Mouse (Mus musculus) midbrain, embryonic 15.5 days (tissue): ENCODE measurements around the gene Tmem114. TPM values are rescaled to one million over a fixed set of nuclear protein-coding genes. Genes with fewer than 3 reads are reported as not detected.

ENCODE experiments used
- ATAC-seq: fragments of 200-750 bp; cut with Nextera tagmentation; replicated peaks from 2 replicates; pipeline ENCODE4 v1.8.0; 2017; ENCODE audit warnings: moderate TSS enrichment
- H3K27ac ChIP-seq: fragments of 300-500 bp; sonication (generic); 2 replicates; pipeline ENCODE4 v1.5.1; 2015; ENCODE audit warnings: mild to moderate bottlenecking, inconsistent platforms
- H3K27me3 ChIP-seq: fragments of 300-500 bp; sonication (generic); replicated peaks from 2 replicates; pipeline ENCODE4 v1.6.1; 2015; ENCODE audit warnings: inconsistent platforms
- H3K36me3 ChIP-seq: fragments of 300-500 bp; sonication (generic); replicated peaks from 2 replicates; pipeline ENCODE4 v1.6.1; 2015; ENCODE audit warnings: inconsistent platforms
- H3K4me1 ChIP-seq: fragments of 300-500 bp; sonication (generic); 2 replicates; pipeline ENCODE4 v1.6.1; 2015; ENCODE audit warnings: inconsistent platforms
- H3K4me2 ChIP-seq: fragments of 300-500 bp; sonication (generic); 2 replicates; pipeline ENCODE4 v1.6.1; 2015; ENCODE audit warnings: inconsistent platforms, mild to moderate bottlenecking, moderate library complexity
- H3K4me3 ChIP-seq: fragments of 300-500 bp; sonication (generic); 2 replicates; pipeline ENCODE4 v1.5.1; 2015; ENCODE audit warnings: mild to moderate bottlenecking, inconsistent platforms
- H3K9ac ChIP-seq: fragments of 300-500 bp; sonication (generic); 2 replicates; pipeline ENCODE4 v1.6.1; 2015; ENCODE audit warnings: mild to moderate bottlenecking, inconsistent platforms
- H3K9me3 ChIP-seq: fragments of 300-500 bp; sonication (generic); 2 replicates; pipeline ENCODE4 v1.6.1; 2016; ENCODE audit warnings: inconsistent platforms
- WGBS: fragments of 180-500 bp; shearing (Covaris S2); methylation state at CpG from one replicate; pipeline ENCODE4 v1.1.7; 2015; ENCODE audit warnings: mixed read lengths; 5-methylcytosine and 5-hydroxymethylcytosine counted together
- polyA plus RNA-seq: library from polyadenylated mRNA; unstranded; fragments of >200 nt; fragmentation: Nextera tagmentation; extraction: Ambion mirVana; gene quantifications from 2 replicates; pipeline ENCODE4 v1.2.1, GENCODE M21; 2015

Tmem114 gene
- polyA plus RNA-seq: 0.27 and 0.40 TPM in 2 replicates

- H3K4me1 ChIP-seq: peaks cover 10% of the 10 kb centered on the region
- ATAC-seq: no peak
- peaks cover 40% of the 10 kb centered on the region for H3K27me3 ChIP-seq
- no peaks in the 10 kb centered on the region for H3K9me3 ChIP-seq
- peak within 1 kb of the TSS; percentile 71 for H3K4me2 ChIP-seq
- no peaks in the 10 kb centered on the region for H3K36me3 ChIP-seq
- H3K9ac ChIP-seq: peak within 1 kb of the TSS; percentile 35; the same call in 1 of the 2 replicates
- under 1% methylated on average over 16 of the region's 16 CpGs for WGBS
- H3K4me3 ChIP-seq: peak within 1 kb of the TSS; percentile 42
- no peak within 1 kb of the TSS for H3K27ac ChIP-seq
Measured at GRCm38 (mm10) chr16:8424971-8425330, at the start of gene Tmem114. Tmem114 (minus strand) TSS chr16:8425136.

DNA sequence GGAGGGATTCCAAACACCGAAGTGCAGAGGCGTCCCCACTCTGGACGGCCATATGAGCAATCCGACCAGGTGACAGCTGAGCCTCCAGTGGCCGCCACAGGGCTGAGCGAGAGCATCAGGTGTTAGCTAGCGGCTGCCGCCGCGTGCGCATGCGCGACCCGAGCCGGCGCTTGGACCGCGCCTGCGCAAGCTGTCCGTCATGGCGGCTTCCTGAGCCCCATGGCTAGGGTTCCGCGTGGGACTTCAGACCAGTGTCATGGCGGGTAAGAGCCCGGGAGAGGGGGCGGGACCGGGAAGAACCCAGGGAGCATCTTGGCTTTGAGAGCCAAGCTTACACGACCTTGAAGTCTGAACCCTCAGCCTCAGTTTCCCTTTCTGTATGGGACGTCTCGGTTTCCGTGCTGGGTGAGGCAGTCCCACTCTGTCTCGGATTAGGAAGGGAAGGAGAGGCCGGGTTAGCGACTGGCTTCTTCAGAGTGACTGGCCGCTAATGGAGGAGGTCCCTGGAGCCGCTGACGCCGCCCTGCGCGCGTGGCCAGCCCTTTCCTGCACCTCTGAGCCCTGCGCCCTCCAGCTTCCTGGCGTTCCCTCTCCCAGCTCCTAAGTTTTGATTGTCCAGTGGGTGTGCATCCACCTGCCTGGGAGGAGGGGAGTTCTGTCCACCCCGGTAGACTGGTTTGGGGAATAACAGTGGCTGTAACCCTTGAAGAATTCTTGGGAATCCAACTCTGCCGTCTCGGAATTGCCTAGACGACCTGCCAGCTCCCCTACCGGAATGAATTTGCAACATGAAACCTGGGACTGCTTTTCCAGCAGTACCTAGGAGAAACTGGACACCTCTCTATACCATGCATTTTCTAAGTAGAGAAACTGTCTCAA lies 45.9 kb upstream of the Tmem114 start, which contains the start of gene Mettl22:
Gene Mettl22, plus strand, starts transcription at position 186 of the 879 bp plus-strand sequence.
- Histone ChIP-seq H3K9me3 (no peaks in the 10 kb centered on the region), H3K4me1 (peaks cover 14% of the 10 kb centered on the region), H3K4me3 (peak within 1 kb of the TSS; percentile 89), H3K36me3 (no peaks in the 10 kb centered on the region), H3K9ac (peak within 1 kb of the TSS; percentile 82), H3K27me3 (0 out of 2 replicates have a peak, but pooled peaks cover 3% of the 10 kb centered on the region), H3K4me2 (peak within 1 kb of the TSS; percentile 92), H3K27ac (peak within 1 kb of the TSS; percentile 80)
- WGBS: under 1% methylated on average over 48 of the region's 48 CpGs
- peak; percentile 98 for ATAC-seq

DNA sequence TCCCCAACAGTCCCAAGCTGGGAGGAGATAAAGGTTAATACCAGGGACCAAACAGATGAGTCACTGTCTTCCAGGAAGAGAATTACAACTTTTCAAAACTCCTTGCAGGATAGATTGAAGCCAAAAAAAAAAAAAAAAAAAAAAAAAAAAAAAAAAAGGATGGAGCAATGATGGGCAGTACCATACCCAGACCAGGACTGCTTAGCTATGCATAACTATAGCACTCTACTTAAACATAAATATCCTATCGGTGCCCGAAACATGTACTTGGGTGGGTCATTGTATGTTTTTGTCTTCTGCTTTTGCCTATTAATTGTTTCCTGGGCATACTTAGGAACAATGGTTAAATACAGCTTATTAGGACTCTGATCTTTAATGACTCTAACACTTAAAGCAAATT lies 45.2 kb upstream of the Tmem114 start:
- peak; percentile 78 for ATAC-seq
- Histone ChIP-seq H3K36me3 (no peaks in the 10 kb centered on the region), H3K4me2 (peak overlapping the region; percentile 92), H3K27me3 (0 out of 2 replicates have a peak, but pooled peaks cover 3% of the 10 kb centered on the region), H3K27ac (no peak overlapping the region), H3K9ac (0 out of 2 replicates have a peak overlapping the region, but pooled peaks have one; percentile 82), H3K9me3 (no peaks in the 10 kb centered on the region), H3K4me1 (peaks cover 14% of the 10 kb centered on the region), H3K4me3 (peak overlapping the region; percentile 89)
- WGBS: 74% methylated on average over 2 of the region's 2 CpGs

- Histone ChIP-seq H3K36me3 (no peaks in the 10 kb centered on the region), H3K27me3 (no peaks in the 10 kb centered on the region), H3K9ac (no peak overlapping the region), H3K4me2 (no peak overlapping the region), H3K27ac (no peak overlapping the region), H3K4me3 (no peak overlapping the region), H3K4me1 (peaks cover 11% of the 10 kb centered on the region), H3K9me3 (no peaks in the 10 kb centered on the region)
- ATAC-seq: no peak
- WGBS: 39% methylated on average over 6 of the region's 6 CpGs
Measured at GRCm38 (mm10) chr16:8459098-8459497, 34.2 kb upstream of the Tmem114 start.

GRCm38 (mm10) chr16:8458391-8458790 lies 33.5 kb upstream of the Tmem114 start:
- no peak for ATAC-seq
- Histone ChIP-seq H3K4me3 (no peak overlapping the region), H3K36me3 (no peaks in the 10 kb centered on the region), H3K27me3 (no peaks in the 10 kb centered on the region), H3K4me2 (no peak overlapping the region), H3K4me1 (peaks cover 11% of the 10 kb centered on the region), H3K9me3 (no peaks in the 10 kb centered on the region), H3K9ac (no peak overlapping the region), H3K27ac (no peak overlapping the region)
- 93% methylated on average over 4 of the region's 4 CpGs for WGBS

GRCm38 (mm10) chr16:8455221-8455620 lies 30.3 kb upstream of the Tmem114 start:
- H3K27ac ChIP-seq: 0 out of 2 replicates have a peak overlapping the region, but pooled peaks have one; percentile 53
- no peak overlapping the region for H3K4me3 ChIP-seq
- H3K9me3 ChIP-seq: no peaks in the 10 kb centered on the region
- H3K4me2 ChIP-seq: no peak overlapping the region
- H3K4me1 ChIP-seq: peaks cover 11% of the 10 kb centered on the region
- H3K9ac ChIP-seq: no peak overlapping the region
- 73% methylated on average over 2 of the region's 2 CpGs for WGBS
- H3K36me3 ChIP-seq: no peaks in the 10 kb centered on the region
- no peak for ATAC-seq
- H3K27me3 ChIP-seq: no peaks in the 10 kb centered on the region

DNA sequence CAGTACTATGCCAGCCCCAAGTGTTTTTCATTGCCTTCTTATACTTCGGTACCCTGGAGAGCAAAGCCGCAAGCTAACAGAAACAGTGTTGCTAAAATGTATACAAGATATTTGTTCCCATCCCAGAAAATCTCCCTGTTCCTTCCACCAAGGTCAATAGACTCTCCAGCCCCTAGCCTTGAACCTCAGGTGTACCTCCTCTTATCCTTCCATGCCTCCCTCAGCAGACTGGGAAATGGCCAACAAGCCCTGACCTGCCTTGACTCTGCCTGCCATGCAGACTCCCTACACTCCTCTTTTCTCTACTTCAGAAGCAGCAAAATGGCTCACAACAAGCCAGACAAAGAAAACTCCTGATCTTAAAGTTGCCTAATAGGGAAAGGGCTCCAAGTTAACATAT lies 28.4 kb upstream of the Tmem114 start:
- WGBS: 85% methylated on average over 2 of the region's 2 CpGs
- Histone ChIP-seq H3K27ac (no peak overlapping the region), H3K4me2 (no peak overlapping the region), H3K4me1 (peaks cover 11% of the 10 kb centered on the region), H3K9ac (no peak overlapping the region), H3K9me3 (no peaks in the 10 kb centered on the region), H3K4me3 (no peak overlapping the region), H3K36me3 (no peaks in the 10 kb centered on the region), H3K27me3 (no peaks in the 10 kb centered on the region)
- ATAC-seq: no peak

DNA sequence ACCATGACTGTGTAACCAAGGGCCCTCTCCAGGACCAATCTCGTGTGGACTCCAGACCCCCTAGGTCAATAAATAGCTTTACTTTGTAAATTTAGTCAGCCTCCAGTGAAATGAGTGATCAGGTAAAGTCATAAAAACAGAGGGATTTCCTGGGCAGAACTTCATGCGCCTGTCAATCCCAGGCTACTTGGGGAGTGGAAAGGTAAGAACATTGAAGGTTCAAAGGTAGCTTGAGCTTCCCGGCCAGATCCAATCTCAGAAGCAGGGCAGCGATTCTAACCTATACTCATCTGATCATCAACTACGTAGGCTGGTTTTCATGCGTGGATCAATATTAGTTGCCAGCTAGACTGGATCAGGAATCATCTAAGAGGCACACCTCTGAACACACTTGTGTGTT lies 21.3 kb upstream of the Tmem114 start:
- Histone ChIP-seq H3K4me1 (no peaks in the 10 kb centered on the region), H3K27me3 (no peaks in the 10 kb centered on the region), H3K4me2 (no peak overlapping the region), H3K27ac (no peak overlapping the region), H3K9ac (no peak overlapping the region), H3K9me3 (no peaks in the 10 kb centered on the region), H3K36me3 (no peaks in the 10 kb centered on the region), H3K4me3 (no peak overlapping the region)
- ATAC-seq: no peak
- 92% methylated on average over 6 of the region's 6 CpGs for WGBS

DNA sequence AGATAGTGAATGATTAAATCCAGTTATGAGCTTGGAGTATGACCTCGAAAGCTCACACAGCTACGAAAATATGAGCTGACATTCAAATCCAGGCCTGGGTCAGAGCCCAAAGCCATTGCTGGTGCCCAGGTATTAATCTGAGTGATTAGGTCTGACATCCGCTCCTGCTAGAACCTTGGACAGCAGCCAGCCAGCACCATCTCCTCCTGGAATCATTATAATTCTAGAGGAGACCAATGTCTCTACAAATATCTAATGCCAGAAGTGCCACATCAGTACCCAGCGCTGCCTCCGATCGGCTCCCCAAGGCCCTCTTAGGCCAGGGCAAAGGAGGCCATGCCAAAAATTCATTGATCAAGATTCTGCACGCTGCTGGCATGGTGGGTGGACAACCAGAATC lies 20.0 kb upstream of the Tmem114 start:
- Histone ChIP-seq H3K9ac (no peak overlapping the region), H3K4me1 (no peaks in the 10 kb centered on the region), H3K36me3 (no peaks in the 10 kb centered on the region), H3K4me3 (no peak overlapping the region), H3K27me3 (no peaks in the 10 kb centered on the region), H3K9me3 (no peaks in the 10 kb centered on the region), H3K27ac (no peak overlapping the region), H3K4me2 (no peak overlapping the region)
- no peak for ATAC-seq
- 87% methylated on average over 7 of the region's 7 CpGs for WGBS

GRCm38 (mm10) chr16:8432616-8433015 lies 7.7 kb upstream of the Tmem114 start:
- 95% methylated on average over 3 of the region's 3 CpGs for WGBS
- ATAC-seq: no peak
- Histone ChIP-seq H3K4me2 (no peak overlapping the region), H3K36me3 (no peaks in the 10 kb centered on the region), H3K9ac (no peak overlapping the region), H3K27ac (no peak overlapping the region), H3K27me3 (no peaks in the 10 kb centered on the region), H3K4me1 (no peaks in the 10 kb centered on the region), H3K9me3 (no peaks in the 10 kb centered on the region), H3K4me3 (no peak overlapping the region)

DNA sequence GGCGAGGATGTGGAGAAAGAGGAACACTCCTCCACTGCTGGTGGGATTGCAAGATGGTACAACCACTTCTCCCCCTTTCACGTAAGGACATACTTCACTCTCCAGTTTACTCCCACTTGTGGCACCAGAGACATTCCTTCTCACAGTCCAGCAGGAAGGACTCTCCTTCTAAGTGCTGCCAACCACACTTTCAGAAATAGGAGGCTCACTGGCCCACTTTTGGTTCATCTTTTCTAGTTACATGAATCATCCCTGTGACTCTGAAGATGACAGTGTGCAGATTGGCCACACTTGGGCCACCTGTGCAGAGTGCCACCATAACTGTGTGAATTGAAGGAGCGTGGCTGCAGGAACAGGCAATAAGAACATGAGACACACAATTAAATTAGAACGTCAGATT lies 4.6 kb upstream of the Tmem114 start:
- H3K9ac ChIP-seq: no peak overlapping the region
- peaks cover 6% of the 10 kb centered on the region for H3K4me1 ChIP-seq
- H3K9me3 ChIP-seq: no peaks in the 10 kb centered on the region
- no peak overlapping the region for H3K4me2 ChIP-seq
- no peak overlapping the region for H3K4me3 ChIP-seq
- H3K36me3 ChIP-seq: no peaks in the 10 kb centered on the region
- H3K27ac ChIP-seq: no peak overlapping the region
- H3K27me3 ChIP-seq: peaks cover 27% of the 10 kb centered on the region
- no peak for ATAC-seq
- 79% methylated on average over 4 of the region's 4 CpGs for WGBS

GRCm38 (mm10) chr16:8425736-8426135 lies 800 bp upstream of the Tmem114 start:
- no peaks in the 10 kb centered on the region for H3K36me3 ChIP-seq
- H3K4me2 ChIP-seq: no peak overlapping the region
- H3K9ac ChIP-seq: no peak overlapping the region
- no peaks in the 10 kb centered on the region for H3K9me3 ChIP-seq
- peaks cover 10% of the 10 kb centered on the region for H3K4me1 ChIP-seq
- ATAC-seq: no peak
- H3K27me3 ChIP-seq: peaks cover 40% of the 10 kb centered on the region
- H3K27ac ChIP-seq: no peak overlapping the region
- 86% methylated on average over 5 of the region's 5 CpGs for WGBS
- no peak overlapping the region for H3K4me3 ChIP-seq
